In genomic region chr9:42279676-42280075, GRCm38 (mm10) we compare ENCODE assay signal across 26 mouse cellular contexts. TPM values are rescaled to one million over a fixed set of nuclear protein-coding genes. Genes with fewer than 3 reads are reported as not detected.
A peak's percentile ranks its signal among the peaks of the same experiment; 100 is the strongest.
DNase-seq lines count a peak whose midpoint lies in the region; ATAC-seq and TF ChIP-seq lines count a peak whose summit lies in the region.
"Had no signal": no experiment of that assay in that cellular context is flagged by ENCODE, and none has a peak within 500 bp of the region (broad histone marks: within the 10 kb centered on the region; RNA-seq: fewer than 3 reads in every experiment).

No protein-coding gene starts in this region.

- H3K27ac ChIP-seq in liver, adult 2 months (replicated peaks; ENCODE audit: insufficient read depth, low read depth, low read length), result peak overlapping the region; percentile 58
- H3K27ac ChIP-seq in liver, embryonic 12.5 days, result no peak overlapping the region
- H3K27ac ChIP-seq: gastrocnemius, adult 2 months; hindbrain, embryonic 14.5 days; limb, embryonic 12.5 days; macrophage; midbrain, embryonic 10.5 days; midbrain, embryonic 15.5 days; stomach, postnatal 0 days had no signal

- H3K27me3 ChIP-seq in liver, adult 2 months (ENCODE audit: control insufficient read depth, insufficient read depth, low read length), result no peaks in the 10 kb centered on the region
- no peaks in the 10 kb centered on the region for H3K27me3 ChIP-seq in liver, embryonic 12.5 days (replicated peaks)
- H3K27me3 ChIP-seq: heart, embryonic 12.5 days; limb, embryonic 12.5 days; midbrain, embryonic 15.5 days had no signal

- H3K4me3 ChIP-seq in liver, adult 2 months (ENCODE audit: insufficient read depth, low read depth, low read length), result no peak overlapping the region
- H3K4me3 ChIP-seq in liver, embryonic 12.5 days, result no peak overlapping the region
- H3K4me3 ChIP-seq: gastrocnemius, adult 2 months; heart, embryonic 12.5 days; limb, embryonic 12.5 days; midbrain, embryonic 10.5 days; midbrain, embryonic 15.5 days had no signal

- no peaks in the 10 kb centered on the region for H3K9me3 ChIP-seq in liver, embryonic 12.5 days (replicated peaks)
- H3K9me3 ChIP-seq: G1E; heart, embryonic 12.5 days; limb, embryonic 12.5 days; midbrain, embryonic 10.5 days; midbrain, embryonic 15.5 days had no signal

- 14% methylated on average over 4 of the region's 4 CpGs for WGBS in liver, adult 2 months
- 35% methylated on average over 4 of the region's 4 CpGs for WGBS in liver, embryonic 12.5 days (ENCODE audit: insufficient replicate concordance)

- H3K4me1 ChIP-seq in liver, adult 2 months (ENCODE audit: control insufficient read depth, insufficient read depth, low read length), result peaks cover 11% of the 10 kb centered on the region
- 0 out of 2 replicates have a peak, but pooled peaks cover 5% of the 10 kb centered on the region for H3K4me1 ChIP-seq in liver, embryonic 12.5 days
- H3K4me1 ChIP-seq: heart, embryonic 12.5 days; limb, embryonic 12.5 days; midbrain, embryonic 10.5 days; midbrain, embryonic 15.5 days had no signal

- no peak overlapping the region for H3K9ac ChIP-seq in liver, adult 2 months (ENCODE audit: low read depth, low read length)
- H3K9ac ChIP-seq in liver, embryonic 12.5 days, result no peak overlapping the region
- H3K9ac ChIP-seq: heart, embryonic 12.5 days; hindbrain, embryonic 14.5 days; limb, embryonic 12.5 days; midbrain, embryonic 15.5 days had no signal

- peak; percentile 69 for DNase-seq in adrenal gland, adult 2 months
- no peak for DNase-seq in adrenal gland, postnatal 10 days
- peak; percentile 100 for DNase-seq in liver, adult 2 months (ENCODE audit: extremely low read depth, low read depth, low spot score)
- DNase-seq in 416B (ENCODE audit: low read depth), result peak; percentile 39
- peak; percentile 38 for DNase-seq in lung, postnatal 36 days
- DNase-seq in cerebellum, postnatal 36 days, result no peak
- DNase-seq in left cerebral cortex, postnatal 4 days, result no peak
- DNase-seq: cerebellum, adult 8-10 months; cerebellum, postnatal 25 days; gastrocnemius, adult 2 months; kidney, adult 9 months; kidney, postnatal 14 days; right cerebral cortex, adult 18-20 months; thymus, adult 18-20 months; thymus, postnatal 25 days had no signal

- H3K79me2 ChIP-seq in liver, adult 2 months (ENCODE audit: control insufficient read depth, insufficient read depth, low read length), result 0 out of 2 replicates have a peak, but pooled peaks cover 4% of the 10 kb centered on the region

- no peak for TF ChIP-seq POLR2A in liver, adult 2 months (IDR thresholded peaks at IDR 0.05; ENCODE audit: extremely low read depth, insufficient read depth, low read length)

- no peak overlapping the region for H3K4me2 ChIP-seq in liver, embryonic 12.5 days
- H3K4me2 ChIP-seq: heart, embryonic 12.5 days; hindbrain, embryonic 14.5 days; limb, embryonic 12.5 days; midbrain, embryonic 15.5 days had no signal

- no peak for TF ChIP-seq CTCF in liver, adult 2 months (IDR thresholded peaks at IDR 0.05; ENCODE audit: low read depth, low read length)

- H3K36me3 ChIP-seq in liver, adult 2 months (ENCODE audit: control insufficient read depth, insufficient read depth, low read length), result peaks cover 2% of the 10 kb centered on the region; the same call in 1 of the 2 replicates
- H3K36me3 ChIP-seq in liver, embryonic 12.5 days, result no peaks in the 10 kb centered on the region
- H3K36me3 ChIP-seq: G1E; heart, embryonic 12.5 days; limb, embryonic 12.5 days; midbrain, embryonic 10.5 days; midbrain, embryonic 15.5 days had no signal

- intact Hi-C loops in left cerebral cortex, postnatal 4 days (cut with DNase I), result no loop called here

- ATAC-seq in liver, embryonic 12.5 days, result no peak
- ATAC-seq: forebrain, embryonic 14.5 days; intestine, postnatal 0 days; midbrain, embryonic 15.5 days had no signal

RNA-seq across cellular contexts. Expression of gene Sc5d, which starts 15.6 kb away (rescaled TPM):
- 100 to 1,000 TPM in 1 of 2 experiments, 10 to 100 TPM in 1; 55.2 to 220 TPM for total RNA-seq in adrenal gland, adult 2 months (2021)
- polyA plus RNA-seq in adrenal gland, adult 2 months (2012; rRNA removed), result 26.2 and 55.2 TPM in 2 replicates
- 10 to 100 TPM; 33.9 to 44.8 TPM for total RNA-seq in adrenal gland, postnatal 10 days (2021)
- 532 and 536 TPM in 2 replicates for total RNA-seq in liver, adult 2 months (2014; rRNA removed)
- 652 and 777 TPM in 2 replicates for polyA plus RNA-seq in liver, adult 2 months (2012; rRNA removed)
- polyA plus RNA-seq in liver, embryonic 12.5 days (2016; fragmentation: Nextera tagmentation; extraction: Ambion mirVana), result 60.9 and 64.8 TPM in 2 replicates
- 10 to 100 TPM; 64.0 to 65.0 TPM for total RNA-seq in left cerebral cortex, postnatal 4 days (2021)

Comparison
In these comparisons a context has a peak if more than half of its experiments do, and no peak if none do; other contexts are left out.
1. DNase-seq: peak in adrenal gland, adult 2 months (single experiment), liver, adult 2 months (single experiment), 416B (single experiment) and lung, postnatal 36 days (single experiment); none in adrenal gland, postnatal 10 days (single experiment), cerebellum, postnatal 36 days (0 of 2) and left cerebral cortex, postnatal 4 days (single experiment).